Mouse (Mus musculus) G1E (cell line): ENCODE results near the gene Ccdc15. TPM values are rescaled to one million over a fixed set of nuclear protein-coding genes. Genes with fewer than 3 reads are reported as not detected.
"Not testable (repeated sequence)": the region's sequence is repeated elsewhere in the genome, so short reads cannot be mapped to it uniquely, and the experiment has no call there.

Experiments used
- ATAC-seq: 2 replicates; pipeline ENCODE4 v1.8.0; 2016; ENCODE audit warnings: mild to moderate bottlenecking; ENCODE audit not compliant: insufficient number of reproducible peaks, poor library complexity, low FRiP score, severe bottlenecking; ENCODE audit errors: extremely low read depth
- DNase-seq: peaks from one replicate; pipeline ENCODE4 v3.0.0; 2012; ENCODE audit warnings: low spot score
- H3K27me3 ChIP-seq: 2 replicates; pipeline ENCODE4 v1.6.1; 2012; ENCODE audit warnings: mild to moderate bottlenecking, low read length, inconsistent platforms; ENCODE audit not compliant: insufficient read depth
- H3K36me3 ChIP-seq: replicated peaks from 2 replicates; pipeline ENCODE3; 2012; ENCODE audit warnings: mild to moderate bottlenecking, inconsistent platforms
- H3K4me1 ChIP-seq: 2 replicates; pipeline ENCODE4 v1.6.1; 2012; ENCODE audit warnings: low read depth, low read length, inconsistent platforms, mixed read lengths; ENCODE audit not compliant: insufficient read depth
- H3K4me3 ChIP-seq: 2 replicates; pipeline ENCODE4 v1.5.1; 2012; ENCODE audit warnings: low read depth, mild to moderate bottlenecking, inconsistent platforms, low read length, moderate library complexity, mixed read lengths
- H3K9me3 ChIP-seq: replicated peaks from 2 replicates; pipeline ENCODE4 v1.6.1; 2012; ENCODE audit warnings: inconsistent platforms
- CTCF ChIP-seq: IDR thresholded peaks from 2 replicates; pipeline ENCODE4 v1.5.1; 2012; ENCODE audit warnings: low read depth, low read length, inconsistent platforms, mixed read lengths
- GATA1 ChIP-seq: IDR thresholded peaks from 2 replicates; pipeline ENCODE4 v1.6.1; 2012; ENCODE audit warnings: borderline replicate concordance, low read length, inconsistent platforms, mixed read lengths
- GATA2 ChIP-seq: IDR thresholded peaks from 2 replicates; pipeline ENCODE4 v1.6.1; 2012; ENCODE audit warnings: low read depth, low read length, inconsistent platforms, borderline replicate concordance
- POLR2AphosphoS5 ChIP-seq: IDR thresholded peaks from 2 replicates; pipeline ENCODE4 v1.6.1; 2012; ENCODE audit warnings: low read depth, low read length, inconsistent platforms; ENCODE audit not compliant: insufficient replicate concordance
- TAL1 ChIP-seq: conservative IDR thresholded peaks from 2 replicates; pipeline ENCODE4 v1.6.1; 2012; ENCODE audit warnings: low read depth, low read length, inconsistent platforms, mixed read lengths
- polyA plus RNA-seq: library from polyadenylated mRNA; stranded (reverse); fragments of >175 nt; gene quantifications from 2 replicates; pipeline ENCODE4 v1.2.3, GENCODE M21; 2012
- total RNA-seq, 2 experiments: library from RNA; stranded (forward) in 1 of 2; stranded (reverse) in 1 of 2; fragments of 200-1000 nt in 1 of 2; fragments of >200 nt in 1 of 2; fragmentation: Nextera tagmentation in 1 of 2; gene quantifications; 2 replicates each; pipeline ENCODE4 v1.2.3; 2014 to 2017

Ccdc15 gene
- total and polyA plus RNA-seq, 3 experiments: 7.4 to 23.3 (median 10.7) TPM

DNA sequence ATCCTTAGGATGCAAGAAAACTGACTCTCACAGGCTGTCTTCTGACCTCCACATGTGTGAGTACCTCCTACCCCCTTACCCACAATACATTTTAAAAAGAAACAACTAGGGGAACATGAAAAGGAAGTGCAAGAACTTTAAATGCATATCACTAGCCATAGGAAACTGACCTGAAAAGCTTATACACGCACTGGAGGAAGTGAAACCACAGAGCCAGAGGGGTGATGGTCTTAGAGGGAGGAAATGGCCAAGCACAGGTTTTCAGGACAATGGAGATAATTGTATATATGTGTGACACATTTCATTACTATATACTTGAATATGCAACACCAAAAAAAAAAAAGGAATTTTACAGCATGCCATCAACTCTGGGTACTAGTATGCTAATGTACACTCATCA, 46.5 kb downstream of the Ccdc15 start:
- DNase-seq: no peak
- Histone ChIP-seq H3K27me3 (no peaks in the 10 kb centered on the region), H3K9me3 (no peaks in the 10 kb centered on the region), H3K4me3 (no peak overlapping the region), H3K4me1 (no peaks in the 10 kb centered on the region), H3K36me3 (peaks cover 15% of the 10 kb centered on the region)
- ATAC-seq: no peak
- no peak for TF ChIP-seq POLR2AphosphoS5
- TF ChIP-seq GATA2: no peak
- no peak for TF ChIP-seq CTCF
- TF ChIP-seq GATA1: no peak
- TF ChIP-seq TAL1: no peak

GRCm38 (mm10) chr9:37300501-37300900, 47.7 kb downstream of the Ccdc15 start:
- not testable (repeated sequence) for H3K27me3 ChIP-seq, ATAC-seq, H3K9me3 ChIP-seq, H3K4me1 ChIP-seq, DNase-seq, H3K4me3 ChIP-seq
- peaks cover 15% of the 10 kb centered on the region for H3K36me3 ChIP-seq

GRCm38 (mm10) chr9:37295586-37295985, 52.6 kb downstream of the Ccdc15 start:
- Histone ChIP-seq H3K4me3 (no peak overlapping the region), H3K9me3 (no peaks in the 10 kb centered on the region), H3K36me3 (peaks cover 11% of the 10 kb centered on the region), H3K27me3 (no peaks in the 10 kb centered on the region), H3K4me1 (no peaks in the 10 kb centered on the region)
- ATAC-seq (no peak), DNase-seq (no peak)
- TF ChIP-seq POLR2AphosphoS5: no peak

- TF ChIP-seq TAL1: no peak
- TF ChIP-seq GATA2: no peak
- H3K9me3 ChIP-seq: no peaks in the 10 kb centered on the region
- H3K4me1 ChIP-seq: no peaks in the 10 kb centered on the region
- no peaks in the 10 kb centered on the region for H3K27me3 ChIP-seq
- no peaks in the 10 kb centered on the region for H3K36me3 ChIP-seq
- no peak for DNase-seq
- no peak for ATAC-seq
- no peak overlapping the region for H3K4me3 ChIP-seq
Observed at GRCm38 (mm10) chr9:37266622-37267021, 81.6 kb downstream of the Ccdc15 start.

- no peak for DNase-seq
- H3K4me1 ChIP-seq: no peaks in the 10 kb centered on the region; the same call in 1 of the 2 replicates
- no peak for ATAC-seq
- no peak for TF ChIP-seq POLR2AphosphoS5
- TF ChIP-seq CTCF: no peak
- TF ChIP-seq TAL1: no peak
- no peak overlapping the region for H3K4me3 ChIP-seq
- H3K36me3 ChIP-seq: no peaks in the 10 kb centered on the region
- H3K9me3 ChIP-seq: no peaks in the 10 kb centered on the region
- H3K27me3 ChIP-seq: peaks cover 14% of the 10 kb centered on the region; the same call in 1 of the 2 replicates
Observed at GRCm38 (mm10) chr9:37255889-37256225, 92.4 kb downstream of the Ccdc15 start.

GRCm38 (mm10) chr9:37255149-37255888, 92.9 kb downstream of the Ccdc15 start, which contains the start of gene Slc37a2:
Gene Slc37a2, minus strand, starts transcription at chr9:37255738.
- no peak for ATAC-seq
- H3K36me3 ChIP-seq: no peaks in the 10 kb centered on the region
- H3K9me3 ChIP-seq: no peaks in the 10 kb centered on the region
- DNase-seq: no peak
- peaks cover 14% of the 10 kb centered on the region; the same call in 1 of the 2 replicates for H3K27me3 ChIP-seq
- H3K4me1 ChIP-seq: no peaks in the 10 kb centered on the region; the same call in 1 of the 2 replicates
- TF ChIP-seq TAL1: no peak
- no peak for TF ChIP-seq GATA1
- TF ChIP-seq CTCF: no peak
- TF ChIP-seq POLR2AphosphoS5: no peak
- TF ChIP-seq GATA2: no peak
- H3K4me3 ChIP-seq: peak within 1 kb of the TSS; percentile 28; the same call in 1 of the 2 replicates

GRCm38 (mm10) chr9:37254531-37255110, 93.6 kb downstream of the Ccdc15 start:
- H3K4me1 ChIP-seq: no peaks in the 10 kb centered on the region; the same call in 1 of the 2 replicates
- H3K4me3 ChIP-seq: no peak overlapping the region
- no peak for ATAC-seq
- no peak for TF ChIP-seq GATA2
- no peak for TF ChIP-seq TAL1
- no peak for TF ChIP-seq GATA1
- no peak for TF ChIP-seq CTCF
- no peak for TF ChIP-seq POLR2AphosphoS5
- H3K27me3 ChIP-seq: peaks cover 14% of the 10 kb centered on the region; the same call in 1 of the 2 replicates
- DNase-seq: no peak
- no peaks in the 10 kb centered on the region for H3K9me3 ChIP-seq
- no peaks in the 10 kb centered on the region for H3K36me3 ChIP-seq
